Mouse (Mus musculus) thymus, adult 2 months (tissue): ENCODE measurements around the gene Pde11a.

Experiments used
- CTCF ChIP-seq: fragments of 200-500 bp; IDR thresholded peaks from 2 replicates; pipeline ENCODE4 v1.5.1; 2012; ENCODE audit warnings: mild to moderate bottlenecking, control low read depth, low read length, moderate library complexity, borderline replicate concordance; ENCODE audit not compliant: control insufficient read depth, poor library complexity, insufficient read depth; ENCODE audit errors: extremely low read depth
- POLR2A ChIP-seq: fragments of 200-500 bp; IDR thresholded peaks from 2 replicates; pipeline ENCODE4 v1.6.1; 2012; ENCODE audit warnings: mild to moderate bottlenecking, low read length, control low read depth, moderate library complexity; ENCODE audit not compliant: control insufficient read depth, poor library complexity, insufficient read depth; ENCODE audit errors: extremely low read depth

DNA sequence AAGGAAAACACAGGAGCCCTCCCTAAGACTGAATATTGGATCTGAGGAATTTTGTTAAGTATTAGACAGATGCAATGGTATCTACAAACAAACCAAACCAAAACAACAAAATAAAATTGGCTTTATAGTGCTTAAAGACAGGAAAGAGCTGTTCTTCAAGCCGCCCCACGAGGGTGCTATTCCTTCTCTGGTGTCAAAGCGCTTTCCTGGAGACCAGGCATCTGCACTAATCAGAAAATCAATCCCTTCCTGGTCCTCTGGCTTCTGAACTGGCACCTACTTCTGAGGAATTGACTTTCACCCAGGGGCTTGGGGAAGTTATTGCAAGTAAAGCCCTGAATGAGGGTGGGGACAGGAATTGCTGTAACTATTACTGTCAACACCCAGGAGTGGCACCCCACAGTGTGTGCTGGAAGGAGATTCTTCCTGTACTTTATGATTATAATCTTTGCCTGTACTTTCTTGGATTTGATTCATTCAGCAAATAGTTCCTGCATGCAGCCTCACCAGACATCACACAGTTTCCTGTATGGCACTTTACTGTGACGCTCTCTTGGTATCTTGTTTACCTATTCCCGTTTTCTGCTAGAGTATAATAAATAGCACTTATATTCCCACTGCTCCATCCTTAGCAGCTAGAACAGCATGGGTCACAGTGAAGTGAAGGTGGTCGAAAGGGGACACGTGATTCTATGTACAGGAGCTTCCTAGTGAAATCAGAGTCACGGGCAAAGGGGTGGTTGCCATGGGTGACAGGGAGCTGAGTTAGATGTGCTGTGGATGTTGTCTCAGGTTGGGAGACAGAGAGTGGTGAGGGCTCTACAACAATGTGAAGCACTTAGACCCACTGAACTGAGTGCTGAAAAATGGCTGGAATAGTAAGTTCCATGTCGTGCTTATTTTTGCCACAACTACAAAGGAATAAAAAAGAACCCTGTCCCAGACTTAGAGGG is 210.2 kb downstream of the Pde11a start:
- no peak for TF ChIP-seq CTCF
- no peak for TF ChIP-seq POLR2A
